Mouse (Mus musculus): ENCODE measurements around the gene Lsm6. TPM values are rescaled to one million over a fixed set of nuclear protein-coding genes. Genes with fewer than 3 reads are reported as not detected.

Gene Lsm6
- polyA plus RNA-seq (2015; fragmentation: Nextera tagmentation; extraction: Ambion mirVana): 195 and 223 TPM in 2 replicates

GRCm38 (mm10) chr8:78820673-78821310 is at the start of gene Lsm6:
Gene Lsm6, minus strand, starts transcription at chr8:78821140.
- no peaks in the 10 kb centered on the region for H3K27me3 ChIP-seq
- peak within 1 kb of the TSS; percentile 57 for H3K4me2 ChIP-seq
- no peaks in the 10 kb centered on the region for H3K9me3 ChIP-seq
- ATAC-seq (ENCODE audit: borderline replicate concordance, extremely low read depth, low FRiP score, low TSS enrichment): peak; percentile 92
- WGBS: under 1% methylated on average over 64 of the region's 70 CpGs
- peak within 1 kb of the TSS; percentile 93 for H3K4me3 ChIP-seq
- no peaks in the 10 kb centered on the region; the same call in 1 of the 2 replicates for H3K36me3 ChIP-seq
- peaks cover 20% of the 10 kb centered on the region for H3K4me1 ChIP-seq
- peak within 1 kb of the TSS; percentile 89 for H3K9ac ChIP-seq
- peak within 1 kb of the TSS; percentile 99 for H3K27ac ChIP-seq

GRCm38 (mm10) chr8:78867036-78867435 is 46.1 kb upstream of the Lsm6 start:
- no peak for ATAC-seq (ENCODE audit: borderline replicate concordance, extremely low read depth, low FRiP score, low TSS enrichment)
- 58% methylated on average over 2 of the region's 2 CpGs for WGBS

GRCm38 (mm10) chr8:78863001-78863400 is 42.1 kb upstream of the Lsm6 start:
- H3K4me1 ChIP-seq: no peaks in the 10 kb centered on the region
- H3K27ac ChIP-seq: no peak overlapping the region
- no peak overlapping the region for H3K9ac ChIP-seq
- no peaks in the 10 kb centered on the region for H3K27me3 ChIP-seq
- H3K4me2 ChIP-seq: no peak overlapping the region
- 65% methylated on average over 1 of the region's 1 CpGs for WGBS
- ATAC-seq (ENCODE audit: borderline replicate concordance, extremely low read depth, low FRiP score, low TSS enrichment): no peak
- no peak overlapping the region for H3K4me3 ChIP-seq
- no peaks in the 10 kb centered on the region for H3K36me3 ChIP-seq
- H3K9me3 ChIP-seq: no peaks in the 10 kb centered on the region

More at GRCm38 (mm10) chr8:78867036-78867435, 46.1 kb upstream of the Lsm6 start:
- Histone ChIP-seq H3K36me3 (no peaks in the 10 kb centered on the region), H3K27ac (no peak overlapping the region), H3K27me3 (no peaks in the 10 kb centered on the region), H3K9me3 (no peaks in the 10 kb centered on the region), H3K9ac (no peak overlapping the region), H3K4me2 (no peak overlapping the region), H3K4me3 (no peak overlapping the region), H3K4me1 (no peaks in the 10 kb centered on the region)

- 55% methylated on average over 9 of the region's 9 CpGs for WGBS
Observed at GRCm38 (mm10) chr8:78862046-78862445, 41.1 kb upstream of the Lsm6 start.

GRCm38 (mm10) chr8:78860789-78861188 is 39.8 kb upstream of the Lsm6 start:
- no peak overlapping the region for H3K4me3 ChIP-seq
- no peaks in the 10 kb centered on the region for H3K4me1 ChIP-seq
- H3K27ac ChIP-seq: no peak overlapping the region
- ATAC-seq (ENCODE audit: borderline replicate concordance, extremely low read depth, low FRiP score, low TSS enrichment): no peak
- no peaks in the 10 kb centered on the region for H3K9me3 ChIP-seq
- H3K36me3 ChIP-seq: no peaks in the 10 kb centered on the region
- H3K9ac ChIP-seq: no peak overlapping the region
- H3K27me3 ChIP-seq: no peaks in the 10 kb centered on the region
- WGBS: 43% methylated on average over 5 of the region's 5 CpGs
- no peak overlapping the region for H3K4me2 ChIP-seq

More at GRCm38 (mm10) chr8:78862046-78862445, 41.1 kb upstream of the Lsm6 start:
- ATAC-seq (ENCODE audit: borderline replicate concordance, extremely low read depth, low FRiP score, low TSS enrichment): no peak
- no peak overlapping the region for H3K4me2 ChIP-seq
- H3K9ac ChIP-seq: no peak overlapping the region
- no peaks in the 10 kb centered on the region for H3K9me3 ChIP-seq
- no peaks in the 10 kb centered on the region for H3K4me1 ChIP-seq
- no peak overlapping the region for H3K4me3 ChIP-seq
- no peaks in the 10 kb centered on the region for H3K27me3 ChIP-seq
- no peak overlapping the region for H3K27ac ChIP-seq
- H3K36me3 ChIP-seq: no peaks in the 10 kb centered on the region

- WGBS: 89% methylated on average over 7 of the region's 7 CpGs
- H3K4me1 ChIP-seq: no peaks in the 10 kb centered on the region
- H3K27me3 ChIP-seq: no peaks in the 10 kb centered on the region
- no peak overlapping the region for H3K9ac ChIP-seq
- H3K4me3 ChIP-seq: no peak overlapping the region
- H3K27ac ChIP-seq: no peak overlapping the region
- ATAC-seq (ENCODE audit: borderline replicate concordance, extremely low read depth, low FRiP score, low TSS enrichment): no peak
- H3K4me2 ChIP-seq: no peak overlapping the region
- no peaks in the 10 kb centered on the region for H3K36me3 ChIP-seq
- H3K9me3 ChIP-seq: no peaks in the 10 kb centered on the region
Observed at GRCm38 (mm10) chr8:78857421-78857820, 36.5 kb upstream of the Lsm6 start.

GRCm38 (mm10) chr8:78852279-78852678 is 31.3 kb upstream of the Lsm6 start:
- Histone ChIP-seq H3K36me3 (no peaks in the 10 kb centered on the region), H3K9ac (no peak overlapping the region), H3K4me3 (no peak overlapping the region), H3K4me2 (no peak overlapping the region), H3K4me1 (no peaks in the 10 kb centered on the region), H3K27me3 (no peaks in the 10 kb centered on the region), H3K9me3 (no peaks in the 10 kb centered on the region), H3K27ac (no peak overlapping the region)
- 56% methylated on average over 4 of the region's 4 CpGs for WGBS
- ATAC-seq (ENCODE audit: borderline replicate concordance, extremely low read depth, low FRiP score, low TSS enrichment): no peak

- Histone ChIP-seq H3K9me3 (no peaks in the 10 kb centered on the region), H3K27me3 (no peaks in the 10 kb centered on the region), H3K4me2 (no peak overlapping the region), H3K27ac (peak overlapping the region; percentile 33; the same call in 1 of the 2 replicates), H3K4me1 (no peaks in the 10 kb centered on the region), H3K36me3 (no peaks in the 10 kb centered on the region), H3K4me3 (no peak overlapping the region), H3K9ac (no peak overlapping the region)
- WGBS: 40% methylated on average over 3 of the region's 3 CpGs
- ATAC-seq (ENCODE audit: borderline replicate concordance, extremely low read depth, low FRiP score, low TSS enrichment): peak; percentile 59; the same call in 1 of the 2 replicates
Observed at GRCm38 (mm10) chr8:78847240-78847639, 26.3 kb upstream of the Lsm6 start.

GRCm38 (mm10) chr8:78844559-78844958 is 23.6 kb upstream of the Lsm6 start:
- Histone ChIP-seq H3K4me2 (no peak overlapping the region), H3K9me3 (no peaks in the 10 kb centered on the region), H3K4me1 (no peaks in the 10 kb centered on the region), H3K27ac (no peak overlapping the region), H3K4me3 (no peak overlapping the region), H3K36me3 (no peaks in the 10 kb centered on the region), H3K9ac (no peak overlapping the region), H3K27me3 (no peaks in the 10 kb centered on the region)
- no peak for ATAC-seq (ENCODE audit: borderline replicate concordance, extremely low read depth, low FRiP score, low TSS enrichment)
- WGBS: 81% methylated on average over 5 of the region's 5 CpGs

GRCm38 (mm10) chr8:78838656-78839413 is 17.9 kb upstream of the Lsm6 start:
- H3K27ac ChIP-seq: no peak overlapping the region
- no peak overlapping the region for H3K9ac ChIP-seq
- no peaks in the 10 kb centered on the region for H3K27me3 ChIP-seq
- H3K4me2 ChIP-seq: no peak overlapping the region
- H3K4me1 ChIP-seq: no peaks in the 10 kb centered on the region; the same call in 1 of the 2 replicates
- no peak for ATAC-seq (ENCODE audit: borderline replicate concordance, extremely low read depth, low FRiP score, low TSS enrichment)
- H3K9me3 ChIP-seq: no peaks in the 10 kb centered on the region
- H3K4me3 ChIP-seq: no peak overlapping the region
- 63% methylated on average over 7 of the region's 7 CpGs for whole genome bisulfite sequencing
- H3K36me3 ChIP-seq: no peaks in the 10 kb centered on the region

- 97% methylated on average over 6 of the region's 6 CpGs for WGBS
Observed at GRCm38 (mm10) chr8:78836091-78836490, 15.2 kb upstream of the Lsm6 start.

GRCm38 (mm10) chr8:78828414-78828813 is 7.5 kb upstream of the Lsm6 start:
- Histone ChIP-seq H3K4me1 (peaks cover 4% of the 10 kb centered on the region; the same call in 1 of the 2 replicates), H3K27ac (no peak overlapping the region), H3K9me3 (no peaks in the 10 kb centered on the region), H3K4me2 (no peak overlapping the region), H3K4me3 (no peak overlapping the region), H3K9ac (no peak overlapping the region), H3K36me3 (no peaks in the 10 kb centered on the region), H3K27me3 (no peaks in the 10 kb centered on the region)
- no peak for ATAC-seq (ENCODE audit: borderline replicate concordance, extremely low read depth, low FRiP score, low TSS enrichment)
- WGBS: 74% methylated on average over 11 of the region's 11 CpGs

More at GRCm38 (mm10) chr8:78836091-78836490, 15.2 kb upstream of the Lsm6 start:
- Histone ChIP-seq H3K4me1 (no peaks in the 10 kb centered on the region; the same call in 1 of the 2 replicates), H3K4me3 (no peak overlapping the region), H3K9ac (no peak overlapping the region), H3K27me3 (no peaks in the 10 kb centered on the region), H3K27ac (no peak overlapping the region), H3K9me3 (no peaks in the 10 kb centered on the region), H3K36me3 (no peaks in the 10 kb centered on the region), H3K4me2 (no peak overlapping the region)
- ATAC-seq (ENCODE audit: borderline replicate concordance, extremely low read depth, low FRiP score, low TSS enrichment): no peak
